Mouse (Mus musculus): ENCODE data around the gene Sept10. TPM values are rescaled to one million over a fixed set of nuclear protein-coding genes. Genes with fewer than 3 reads are reported as not detected.

Sept10 gene
- polyA plus RNA-seq, 1 experiment from 2014 or later: 37.3 TPM

DNA sequence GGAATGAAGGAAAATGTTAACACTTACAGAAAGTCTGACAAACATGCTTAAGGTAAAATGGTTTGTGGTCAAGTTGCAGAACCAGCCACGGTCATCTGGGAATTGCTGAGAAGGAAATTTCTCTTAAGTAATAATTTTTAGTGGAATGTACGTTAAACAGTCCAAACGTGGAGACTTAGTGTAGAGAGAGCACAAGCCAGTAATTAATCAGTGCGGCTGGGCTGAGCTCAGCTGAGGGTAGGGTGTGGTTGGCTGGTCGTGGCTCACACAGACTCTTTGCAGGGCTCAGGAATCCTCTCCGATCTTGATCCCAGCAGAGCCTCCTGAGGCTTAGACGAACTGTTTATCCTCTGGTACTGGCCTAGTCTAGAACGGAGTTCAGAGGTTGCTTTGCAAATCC is 30.7 kb upstream of the Sept10 start:
- no peak for DNase-seq (ENCODE audit: low spot score)
- 75% methylated on average over 8 of the region's 8 CpGs for WGBS
- H3K9me3 ChIP-seq: no peaks in the 10 kb centered on the region
- no peak overlapping the region for H3K4me3 ChIP-seq
- H3K36me3 ChIP-seq (replicated peaks): no peaks in the 10 kb centered on the region
- H3K4me1 ChIP-seq: peaks cover 4% of the 10 kb centered on the region; the same call in 1 of the 2 replicates
- no peaks in the 10 kb centered on the region for H3K27me3 ChIP-seq (replicated peaks; ENCODE audit: low read depth, poor library complexity, severe bottlenecking)
- H3K27ac ChIP-seq (replicated peaks): no peak overlapping the region

DNA sequence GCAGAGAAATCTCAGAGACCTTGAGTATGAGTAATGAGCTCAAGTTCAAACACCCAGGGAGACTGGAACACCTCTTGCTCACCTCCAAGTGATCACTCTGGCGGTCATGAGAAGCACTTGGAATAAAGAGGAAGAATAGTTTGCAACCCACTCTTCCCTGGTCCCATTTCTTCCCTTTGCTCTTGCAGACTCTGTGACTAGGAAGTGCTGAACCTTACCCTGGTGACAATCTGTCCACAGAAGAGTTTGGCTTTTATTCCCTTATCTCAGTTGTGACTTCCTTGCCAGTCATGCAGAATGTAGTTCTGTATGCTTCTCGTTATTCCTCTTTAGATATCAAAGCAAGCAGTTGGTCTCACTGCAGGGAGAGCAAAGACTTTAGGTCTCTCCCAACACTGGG is 30.3 kb upstream of the Sept10 start:
- Histone ChIP-seq H3K4me3 (no peak overlapping the region), H3K4me1 (peaks cover 4% of the 10 kb centered on the region; the same call in 1 of the 2 replicates), H3K27ac (replicated peaks) (no peak overlapping the region), H3K9me3 (no peaks in the 10 kb centered on the region), H3K36me3 (replicated peaks) (no peaks in the 10 kb centered on the region), H3K27me3 (replicated peaks; ENCODE audit: low read depth, poor library complexity, severe bottlenecking) (no peaks in the 10 kb centered on the region)
- 83% methylated on average over 2 of the region's 2 CpGs for WGBS
- DNase-seq (ENCODE audit: low spot score): no peak

DNA sequence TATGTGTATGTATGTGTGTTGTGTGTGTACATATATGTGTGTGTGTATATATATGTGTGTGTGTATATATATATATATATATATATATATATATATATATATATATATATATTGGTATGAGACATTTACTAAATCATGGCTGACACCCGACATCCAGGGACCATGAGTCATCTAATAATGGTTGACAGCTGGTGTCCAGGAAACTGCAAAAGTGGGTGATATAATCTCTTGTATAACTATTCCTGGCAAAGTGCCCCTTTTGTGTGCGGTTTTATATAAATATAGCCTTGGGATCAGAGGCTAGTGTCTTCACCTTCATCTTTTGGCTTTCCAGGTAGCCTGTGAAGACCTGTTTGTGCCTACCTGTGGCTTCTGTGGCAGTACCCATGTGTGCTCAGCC is 29.0 kb upstream of the Sept10 start:
- Histone ChIP-seq H3K27ac (replicated peaks) (no peak overlapping the region), H3K4me3 (no peak overlapping the region), H3K4me1 (peaks cover 4% of the 10 kb centered on the region; the same call in 1 of the 2 replicates), H3K36me3 (replicated peaks) (no peaks in the 10 kb centered on the region), H3K27me3 (replicated peaks; ENCODE audit: low read depth, poor library complexity, severe bottlenecking) (no peaks in the 10 kb centered on the region), H3K9me3 (no peaks in the 10 kb centered on the region)
- DNase-seq (ENCODE audit: low spot score): no peak
- 89% methylated on average over 2 of the region's 2 CpGs for WGBS

DNA sequence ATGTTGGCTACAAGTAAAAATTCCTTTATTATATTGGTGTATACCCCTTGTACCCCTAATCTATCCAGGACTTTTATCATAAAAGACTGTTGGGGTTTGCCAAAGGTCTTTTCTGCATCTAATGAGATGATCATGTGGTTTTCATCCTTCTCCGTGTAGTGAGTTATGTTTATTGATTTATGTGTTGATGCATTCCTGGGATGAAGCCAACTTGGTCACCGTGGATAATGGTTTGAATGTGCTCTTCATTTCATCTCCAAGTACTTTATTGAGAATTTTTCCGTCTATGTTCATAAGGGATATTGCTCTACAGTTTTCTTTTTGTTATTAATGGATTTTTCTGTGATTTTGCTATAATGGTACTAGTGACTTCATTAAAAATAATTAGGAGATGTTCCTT is 27.9 kb upstream of the Sept10 start:
- Histone ChIP-seq H3K9me3 (no peaks in the 10 kb centered on the region), H3K27ac (replicated peaks) (no peak overlapping the region), H3K4me3 (no peak overlapping the region), H3K36me3 (replicated peaks) (no peaks in the 10 kb centered on the region), H3K27me3 (replicated peaks; ENCODE audit: low read depth, poor library complexity, severe bottlenecking) (no peaks in the 10 kb centered on the region), H3K4me1 (no peaks in the 10 kb centered on the region)
- DNase-seq (ENCODE audit: low spot score): no peak
- WGBS: 86% methylated on average over 3 of the region's 3 CpGs

DNA sequence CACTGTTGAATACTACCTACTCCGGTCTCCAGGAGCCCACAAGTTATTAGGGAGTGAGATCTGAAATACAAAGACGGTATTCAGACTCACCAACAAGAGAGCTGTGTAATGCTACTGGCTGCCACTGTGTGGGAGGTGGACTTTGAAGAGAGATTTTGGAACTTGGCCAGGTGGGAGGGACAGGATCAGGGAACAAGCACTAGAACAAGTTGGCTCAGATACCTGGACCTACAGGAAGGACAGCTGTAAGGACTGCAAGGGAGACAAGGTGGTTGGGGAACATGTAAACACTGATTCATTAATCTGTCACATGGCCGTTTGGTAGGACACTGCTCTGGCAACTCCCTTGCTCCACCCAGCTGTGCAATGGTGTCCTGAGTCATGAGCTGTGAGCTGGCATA is 19.5 kb upstream of the Sept10 start:
- 68% methylated on average over 3 of the region's 3 CpGs for WGBS
- DNase-seq (ENCODE audit: low spot score): no peak
- Histone ChIP-seq H3K4me1 (peaks cover 13% of the 10 kb centered on the region), H3K9me3 (no peaks in the 10 kb centered on the region), H3K27me3 (replicated peaks; ENCODE audit: low read depth, poor library complexity, severe bottlenecking) (no peaks in the 10 kb centered on the region), H3K4me3 (no peak overlapping the region), H3K27ac (replicated peaks) (no peak overlapping the region), H3K36me3 (replicated peaks) (no peaks in the 10 kb centered on the region)

DNA sequence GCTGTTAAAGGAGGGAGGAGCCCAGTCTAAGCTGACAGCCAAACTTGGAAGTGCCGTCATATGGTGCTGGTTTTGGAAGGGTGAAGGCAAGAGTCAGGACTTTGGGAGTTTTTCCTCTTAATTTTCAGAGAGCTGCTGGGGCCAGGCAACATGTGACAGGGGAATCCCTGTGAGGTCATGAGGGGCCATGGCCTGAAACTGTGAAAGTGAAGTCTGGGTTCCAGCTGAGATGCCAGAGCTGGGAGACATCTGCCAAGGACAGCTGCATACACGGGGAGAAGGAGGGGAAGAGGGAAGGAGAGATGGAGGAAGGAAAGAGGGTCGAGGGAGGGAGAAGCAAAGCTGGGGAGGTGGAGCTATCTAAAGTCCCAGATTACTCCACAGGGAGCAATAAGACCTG is 16.1 kb upstream of the Sept10 start:
- no peak for DNase-seq (ENCODE audit: low spot score)
- Histone ChIP-seq H3K9me3 (no peaks in the 10 kb centered on the region), H3K27ac (replicated peaks) (no peak overlapping the region), H3K27me3 (replicated peaks; ENCODE audit: low read depth, poor library complexity, severe bottlenecking) (no peaks in the 10 kb centered on the region), H3K36me3 (replicated peaks) (no peaks in the 10 kb centered on the region), H3K4me3 (no peak overlapping the region), H3K4me1 (peaks cover 18% of the 10 kb centered on the region)
- 43% methylated on average over 3 of the region's 3 CpGs for WGBS

DNA sequence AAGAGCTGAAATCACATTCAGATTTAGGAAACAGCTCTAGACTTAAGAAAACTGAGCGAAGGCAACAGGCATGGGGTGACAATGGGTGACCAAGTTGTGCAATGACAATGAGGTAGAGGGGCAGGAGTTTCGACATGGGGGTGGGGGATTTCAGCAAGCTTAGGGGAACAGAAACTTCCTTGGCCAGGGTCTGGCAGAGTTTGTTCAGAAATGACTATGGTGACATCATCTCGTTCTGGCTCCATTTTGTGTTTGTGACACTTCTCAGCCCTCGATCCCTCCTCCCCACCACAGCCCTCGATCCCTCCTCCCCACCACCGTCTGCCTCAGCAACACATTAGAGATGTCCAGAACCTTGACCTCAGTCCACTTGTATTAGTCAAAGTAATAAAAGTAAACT is 14.8 kb upstream of the Sept10 start:
- no peak overlapping the region for H3K27ac ChIP-seq (replicated peaks)
- no peaks in the 10 kb centered on the region for H3K9me3 ChIP-seq
- no peaks in the 10 kb centered on the region for H3K36me3 ChIP-seq (replicated peaks)
- 89% methylated on average over 6 of the region's 6 CpGs for WGBS
- no peaks in the 10 kb centered on the region for H3K27me3 ChIP-seq (replicated peaks; ENCODE audit: low read depth, poor library complexity, severe bottlenecking)
- peaks cover 10% of the 10 kb centered on the region; the same call in 1 of the 2 replicates for H3K4me1 ChIP-seq
- no peak overlapping the region for H3K4me3 ChIP-seq
- DNase-seq (ENCODE audit: low spot score): no peak

DNA sequence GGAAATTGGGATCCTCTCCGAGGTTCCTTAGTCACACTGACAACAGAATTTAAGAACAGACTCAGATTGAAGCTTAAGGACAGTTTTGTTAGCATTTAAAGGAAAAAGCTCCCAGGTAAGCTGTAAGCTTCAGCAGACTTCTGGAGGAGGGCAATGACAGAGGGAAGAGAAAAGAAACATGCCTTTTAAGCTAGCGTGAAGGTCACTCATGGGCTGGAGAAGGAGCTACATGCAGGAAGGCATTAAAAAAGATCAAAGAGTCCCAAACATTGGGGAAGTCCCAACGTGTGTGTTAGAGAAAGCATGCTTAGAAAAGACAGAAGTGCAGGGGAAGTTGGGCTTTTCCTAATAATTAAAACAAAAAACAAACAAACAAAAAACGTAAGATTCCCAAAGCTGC is 14.2 kb upstream of the Sept10 start:
- Histone ChIP-seq H3K9me3 (no peaks in the 10 kb centered on the region), H3K36me3 (replicated peaks) (no peaks in the 10 kb centered on the region)
- 60% methylated on average over 4 of the region's 4 CpGs for WGBS

DNA sequence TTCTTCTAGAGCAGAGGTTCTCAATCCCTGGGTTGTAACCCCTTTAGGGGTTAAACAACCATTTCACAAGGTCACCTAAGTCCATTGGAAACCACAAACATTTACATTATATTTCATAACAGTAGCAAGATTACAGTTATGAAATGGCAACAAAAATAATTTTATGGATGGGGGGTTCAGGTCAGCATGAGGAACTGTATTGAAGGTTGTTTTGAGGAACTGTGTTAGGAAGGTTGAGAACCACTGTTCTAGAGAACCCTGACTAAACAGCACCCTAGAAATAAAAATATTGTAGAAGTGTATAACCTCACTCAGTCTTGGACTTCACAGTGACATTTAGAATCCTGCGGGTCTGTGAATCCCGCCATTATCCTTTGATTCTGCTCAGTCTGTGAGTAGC is 13.6 kb upstream of the Sept10 start:
- Histone ChIP-seq H3K27me3 (replicated peaks; ENCODE audit: low read depth, poor library complexity, severe bottlenecking) (no peaks in the 10 kb centered on the region), H3K36me3 (replicated peaks) (no peaks in the 10 kb centered on the region), H3K9me3 (no peaks in the 10 kb centered on the region), H3K4me1 (peaks cover 10% of the 10 kb centered on the region; the same call in 1 of the 2 replicates), H3K27ac (replicated peaks) (no peak overlapping the region), H3K4me3 (no peak overlapping the region)
- DNase-seq (ENCODE audit: low spot score): no peak
- WGBS: 88% methylated on average over 2 of the region's 2 CpGs

More for the DNA sequence above, 14.2 kb upstream of the Sept10 start:
- H3K27me3 ChIP-seq (replicated peaks; ENCODE audit: low read depth, poor library complexity, severe bottlenecking): no peaks in the 10 kb centered on the region
- no peak for DNase-seq (ENCODE audit: low spot score)
- H3K4me1 ChIP-seq: peaks cover 10% of the 10 kb centered on the region; the same call in 1 of the 2 replicates
- no peak overlapping the region for H3K4me3 ChIP-seq
- H3K27ac ChIP-seq (replicated peaks): no peak overlapping the region

DNA sequence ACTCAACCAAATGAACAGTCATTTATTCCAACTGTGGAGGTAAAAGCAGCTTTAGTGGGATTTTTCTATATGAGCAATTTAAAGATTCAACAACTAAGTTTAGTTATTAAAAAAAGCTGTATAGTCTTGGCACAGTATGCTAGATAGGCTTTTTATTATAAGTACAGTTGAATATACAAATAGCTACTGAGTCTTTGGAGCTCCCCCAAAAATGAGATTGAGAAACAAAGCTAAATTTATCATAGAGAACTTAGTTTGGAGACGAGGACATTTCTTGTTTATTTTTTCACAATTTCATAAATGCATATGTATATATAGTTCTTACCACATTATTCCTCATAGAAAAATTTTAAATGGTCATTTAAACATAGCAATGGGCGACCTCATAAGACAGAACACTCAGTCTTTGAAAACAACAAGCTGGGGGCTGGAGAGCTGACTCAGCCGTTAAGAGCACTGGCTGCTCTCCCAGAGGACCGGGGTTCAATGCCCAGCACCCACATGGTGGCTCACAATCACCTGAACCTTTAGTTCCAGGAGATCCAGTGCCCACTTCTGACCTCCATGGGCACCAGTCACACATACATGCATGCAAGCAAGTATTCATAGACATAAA is 7.7 kb upstream of the Sept10 start:
- no peak overlapping the region for H3K27ac ChIP-seq (replicated peaks)
- WGBS: 83% methylated on average over 4 of the region's 4 CpGs
- no peaks in the 10 kb centered on the region for H3K27me3 ChIP-seq (replicated peaks; ENCODE audit: low read depth, poor library complexity, severe bottlenecking)
- no peak for DNase-seq (ENCODE audit: low spot score)
- H3K4me1 ChIP-seq: 0 out of 2 replicates have a peak, but pooled peaks cover 4% of the 10 kb centered on the region
- H3K36me3 ChIP-seq (replicated peaks): peaks cover 6% of the 10 kb centered on the region
- no peak overlapping the region for H3K4me3 ChIP-seq
- no peaks in the 10 kb centered on the region for H3K9me3 ChIP-seq

DNA sequence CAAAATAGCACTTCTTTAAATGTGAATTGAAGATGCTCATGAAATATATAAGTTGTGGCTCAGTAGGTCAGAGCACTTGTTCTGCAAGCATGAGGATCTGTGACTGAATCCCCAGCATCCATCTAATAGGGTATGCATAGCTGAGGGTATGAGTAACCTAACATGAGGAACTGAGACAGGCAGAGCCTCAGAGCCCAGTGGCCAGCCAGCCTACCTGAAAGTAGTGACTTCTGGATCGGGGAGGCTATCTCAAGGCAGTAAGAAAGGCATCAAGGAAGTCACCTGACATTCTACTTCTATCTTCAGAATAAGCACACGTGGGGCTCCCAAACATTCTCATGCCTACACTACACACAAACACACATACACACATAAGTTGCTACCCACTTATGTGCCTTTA is 3.5 kb upstream of the Sept10 start:
- WGBS: 93% methylated on average over 2 of the region's 2 CpGs
- Histone ChIP-seq H3K27me3 (replicated peaks; ENCODE audit: low read depth, poor library complexity, severe bottlenecking) (peaks cover 10% of the 10 kb centered on the region; the same call in 1 of the 2 replicates), H3K4me1 (peaks cover 22% of the 10 kb centered on the region)

DNA sequence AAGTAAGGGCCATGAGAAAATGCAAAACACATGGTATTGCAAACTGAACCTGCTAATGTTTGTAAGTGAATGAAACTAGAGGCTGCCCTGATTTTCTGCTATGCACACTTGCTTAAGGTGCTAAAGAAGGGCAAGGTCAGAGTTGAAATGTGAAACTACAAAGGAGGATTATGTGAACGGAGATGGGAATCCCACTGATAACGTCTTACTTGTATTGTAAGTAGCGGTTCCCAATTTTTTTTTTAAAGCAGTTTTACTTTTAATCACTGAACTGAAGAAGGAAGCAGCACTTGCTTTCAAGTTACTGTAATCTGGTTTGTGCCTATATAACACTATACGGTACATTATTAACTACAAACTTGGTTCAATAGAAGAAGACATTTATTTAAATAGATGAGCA is 2.2 kb upstream of the Sept10 start:
- no peak overlapping the region for H3K4me3 ChIP-seq

More for the DNA sequence above, 3.5 kb upstream of the Sept10 start:
- Histone ChIP-seq H3K9me3 (no peaks in the 10 kb centered on the region), H3K27ac (replicated peaks) (no peak overlapping the region), H3K36me3 (replicated peaks) (peaks cover 6% of the 10 kb centered on the region), H3K4me3 (no peak overlapping the region)
- no peak for DNase-seq (ENCODE audit: low spot score)

DNA sequence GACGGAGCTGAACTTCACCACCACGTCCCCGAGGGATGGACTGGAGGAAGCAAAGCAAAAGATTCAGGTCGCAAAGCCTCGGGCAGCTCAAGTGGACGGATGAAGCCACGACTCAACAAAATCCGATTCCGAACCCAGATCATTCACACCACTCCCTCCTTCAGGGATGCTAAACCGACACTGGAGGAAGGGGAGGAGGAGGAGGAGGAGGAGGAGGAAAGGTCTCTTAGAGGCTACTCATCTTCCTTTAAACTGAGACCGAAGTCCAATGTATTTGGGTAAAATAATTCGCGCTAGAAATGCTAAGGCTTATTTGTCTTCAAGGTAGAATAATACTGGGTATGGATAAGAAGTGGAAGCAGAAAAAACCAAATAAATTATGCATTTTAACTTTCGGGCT is 1.7 kb upstream of the Sept10 start:
- peak; percentile 19 for DNase-seq (ENCODE audit: low spot score)
- 43% methylated on average over 14 of the region's 14 CpGs for WGBS
- H3K9me3 ChIP-seq: no peaks in the 10 kb centered on the region
- no peak overlapping the region for H3K27ac ChIP-seq (replicated peaks)
- peak overlapping the region; percentile 92 for H3K4me3 ChIP-seq
- peaks cover 10% of the 10 kb centered on the region; the same call in 1 of the 2 replicates for H3K27me3 ChIP-seq (replicated peaks; ENCODE audit: low read depth, poor library complexity, severe bottlenecking)
- peaks cover 28% of the 10 kb centered on the region for H3K4me1 ChIP-seq
- H3K36me3 ChIP-seq (replicated peaks): peaks cover 6% of the 10 kb centered on the region

More for the DNA sequence above, 2.2 kb upstream of the Sept10 start:
- Histone ChIP-seq H3K27me3 (replicated peaks; ENCODE audit: low read depth, poor library complexity, severe bottlenecking) (peaks cover 10% of the 10 kb centered on the region; the same call in 1 of the 2 replicates), H3K36me3 (replicated peaks) (peaks cover 6% of the 10 kb centered on the region), H3K27ac (replicated peaks) (no peak overlapping the region), H3K4me1 (peaks cover 28% of the 10 kb centered on the region), H3K9me3 (no peaks in the 10 kb centered on the region)
- 71% methylated on average over 4 of the region's 4 CpGs for WGBS
- DNase-seq (ENCODE audit: low spot score): no peak
